ENCODE assay signal across 17 mouse cellular contexts in genomic region chr12:82139234-82140166, GRCm38 (mm10). TPM values are rescaled to one million over a fixed set of nuclear protein-coding genes. Genes with fewer than 3 reads are reported as not detected.
DNase-seq lines count a peak whose midpoint lies in the region; ATAC-seq and TF ChIP-seq lines count a peak whose summit lies in the region.
"Had no signal": no experiment of that assay in that cellular context is flagged by ENCODE, and none has a peak within 500 bp of the region (broad histone marks: within the 10 kb centered on the region; RNA-seq: fewer than 3 reads in every experiment).

No protein-coding gene starts in this region.

- no peaks in the 10 kb centered on the region for H3K36me3 ChIP-seq in E14TG2a.4 (ENCODE audit: insufficient read depth, low read length)
- H3K36me3 ChIP-seq: liver, embryonic 15.5 days had no signal

- peaks cover 5% of the 10 kb centered on the region for H3K9me3 ChIP-seq in E14TG2a.4 (ENCODE audit: low read length)
- H3K9me3 ChIP-seq: forebrain, embryonic 13.5 days; liver, embryonic 15.5 days had no signal

- H3K27me3 ChIP-seq in E14TG2a.4 (ENCODE audit: insufficient read depth, low read length), result no peaks in the 10 kb centered on the region
- H3K27me3 ChIP-seq: forebrain, embryonic 13.5 days; liver, embryonic 15.5 days had no signal

- H3K4me1 ChIP-seq in E14TG2a.4 (replicated peaks; ENCODE audit: low read depth, low read length), result no peaks in the 10 kb centered on the region
- H3K4me1 ChIP-seq: forebrain, embryonic 13.5 days; liver, embryonic 15.5 days had no signal

- peak; percentile 30 for DNase-seq in adrenal gland, postnatal 10 days
- no peak for DNase-seq in adrenal gland, postnatal 25 days
- peak; percentile 35 for DNase-seq in thymus, postnatal 14 days
- DNase-seq in kidney, postnatal 14 days, result no peak
- no peak for DNase-seq in left cerebral cortex, adult 18-20 months (ENCODE audit: low spot score in 2 of 2)
- DNase-seq in c-Kit-positive CD71-positive TER-119-positive erythroid progenitor cells, embryonic 14.5 days (ENCODE audit: low spot score), result no peak
- DNase-seq: cerebellum, adult 8-10 months; embryo, embryonic 11 days; heart, postnatal 14 days; kidney, adult 8-10 months; layer of hippocampus, postnatal 36 days; lung, postnatal 10 days had no signal

- no peak for TF ChIP-seq CTCF in E14TG2a.4 (conservative IDR thresholded peaks at IDR 0.05; ENCODE audit: low read length)

- peak; percentile 58 to 75; a peak in 3 of 4 replicates for ATAC-seq in hematopoietic stem cell, adult 5-6 weeks (replicated peaks in 1 of 2; ENCODE audit: insufficient read depth in 1 of 2, low FRiP score in 2 of 2, low TSS enrichment in 1 of 2, low read depth in 1 of 2, poor library complexity in 2 of 2, severe bottlenecking in 2 of 2)
- ATAC-seq: forebrain, embryonic 13.5 days had no signal

- 0 out of 2 replicates have a peak overlapping the region, but pooled peaks have one; percentile 13 for H3K4me3 ChIP-seq in E14TG2a.4 (replicated peaks; ENCODE audit: low read length)
- H3K4me3 ChIP-seq: forebrain, embryonic 13.5 days; liver, embryonic 15.5 days; myocyte had no signal

RNA-seq across cellular contexts. Expression of gene Sipa1l1, which starts 29.6 kb away (rescaled TPM):
- 10 to 100 TPM; 35.2 to 44.3 TPM for total RNA-seq in adrenal gland, postnatal 10 days (2021)
- 30.1 and 30.6 TPM in 2 replicates for total RNA-seq in adrenal gland, postnatal 25 days (2021)
- total RNA-seq in hematopoietic stem cell, adult 5-6 weeks (2017), result 27.9 and 30.4 TPM in 2 replicates
- 100 to 1,000 TPM; 288 to 302 TPM for total RNA-seq in left cerebral cortex, adult 18-20 months (2021)

Comparison
In these comparisons a context has a peak if more than half of its experiments do, and no peak if none do; other contexts are left out.
1. DNase-seq: peak in adrenal gland, postnatal 10 days (single experiment) and thymus, postnatal 14 days (single experiment); none in adrenal gland, postnatal 25 days (single experiment), kidney, postnatal 14 days (single experiment), left cerebral cortex, adult 18-20 months (0 of 2) and c-Kit-positive CD71-positive TER-119-positive erythroid progenitor cells, embryonic 14.5 days (single experiment).